In genomic region chr12:51844771-51845256, GRCm38 (mm10) we compare ENCODE assay signal across 7 mouse cellular contexts. TPM values are rescaled to one million over a fixed set of nuclear protein-coding genes. Genes with fewer than 3 reads are reported as not detected.
DNase-seq lines count a peak whose midpoint lies in the region; ATAC-seq lines count a peak whose summit lies in the region.

No protein-coding gene starts in this region.

- H3K4me1 ChIP-seq in intestine, embryonic 15.5 days (replicated peaks) = peaks cover 9% of the 10 kb centered on the region; the same call in 1 of the 2 replicates
- peaks cover 19% of the 10 kb centered on the region for H3K4me1 ChIP-seq in midbrain, embryonic 10.5 days

- peak overlapping the region; percentile 52 for H3K9ac ChIP-seq in intestine, embryonic 15.5 days

- intact Hi-C loops in gastrocnemius, postnatal 36 days (cut with DNase I) = loop anchor here (1.0 kb wide), 1 partner anchor 20 kb away; no protein-coding TSS in a partner anchor
- intact Hi-C loops in left cerebral cortex, postnatal 25 days (cut with DNase I) = loop anchor here (1.0 kb wide), 1 partner anchor 16 kb away; the partner anchor contains the start of gene Hectd1

- no peaks in the 10 kb centered on the region for H3K36me3 ChIP-seq in intestine, embryonic 15.5 days
- no peaks in the 10 kb centered on the region for H3K36me3 ChIP-seq in midbrain, embryonic 10.5 days

- 1% methylated on average over 17 of the region's 17 CpGs for WGBS in intestine, embryonic 15.5 days
- under 1% methylated on average over 17 of the region's 17 CpGs for WGBS in midbrain, embryonic 10.5 days

- peak overlapping the region; percentile 61 for H3K4me2 ChIP-seq in intestine, embryonic 15.5 days (replicated peaks)

- ATAC-seq in intestine, embryonic 15.5 days = peak; percentile 100

- H3K27me3 ChIP-seq in intestine, embryonic 15.5 days (replicated peaks) = no peaks in the 10 kb centered on the region
- peaks cover 9% of the 10 kb centered on the region for H3K27me3 ChIP-seq in midbrain, embryonic 10.5 days (ENCODE audit: low read depth, poor library complexity, severe bottlenecking)

- H3K9me3 ChIP-seq in intestine, embryonic 15.5 days = no peaks in the 10 kb centered on the region
- 0 out of 2 replicates have a peak, but pooled peaks cover 4% of the 10 kb centered on the region for H3K9me3 ChIP-seq in midbrain, embryonic 10.5 days (replicated peaks)

- H3K27ac ChIP-seq in intestine, embryonic 15.5 days = peak overlapping the region; percentile 87
- H3K27ac ChIP-seq in midbrain, embryonic 10.5 days (replicated peaks) = peak overlapping the region; percentile 83

- DNase-seq in adrenal gland, adult 18-20 months (ENCODE audit: low spot score in 2 of 2) = peak; percentile 94
- DNase-seq in embryo, embryonic 11.5 days (ENCODE audit: low read depth, low spot score) = peak; percentile 79
- DNase-seq in gastrocnemius, postnatal 36 days = peak; percentile 93 to 98
- peak; percentile 86 to 92 for DNase-seq in left cerebral cortex, postnatal 25 days (ENCODE audit: low spot score in 2 of 2)
- DNase-seq in midbrain, embryonic 10.5 days (ENCODE audit: low spot score) = peak; percentile 83
- peak; percentile 76 for DNase-seq in right cerebral cortex, postnatal 4 days

- H3K4me3 ChIP-seq in intestine, embryonic 15.5 days (replicated peaks) = peak overlapping the region; percentile 53
- H3K4me3 ChIP-seq in midbrain, embryonic 10.5 days = peak overlapping the region; percentile 69

RNA-seq across cellular contexts. Expression of gene Hectd1, which starts 15.5 kb away (rescaled TPM):
- 10 to 100 TPM; 62.6 to 84.1 TPM for total RNA-seq in adrenal gland, adult 18-20 months (2021)
- 10 to 100 TPM; 80.6 to 97.8 TPM for total RNA-seq in gastrocnemius, postnatal 36 days (2021)
- polyA plus RNA-seq in intestine, embryonic 15.5 days (2015; fragmentation: Nextera tagmentation; extraction: Ambion mirVana) = 31.1 and 32.2 TPM in 2 replicates
- 10 to 100 TPM; 83.3 to 86.5 TPM for total RNA-seq in left cerebral cortex, postnatal 25 days (2021)
- polyA plus RNA-seq in midbrain, embryonic 10.5 days (2016; fragmentation: Nextera tagmentation; extraction: Ambion mirVana) = 29.1 and 30.4 TPM in 2 replicates

Comparison
In these comparisons a context has a peak if more than half of its experiments do, and no peak if none do; other contexts are left out.
1. Peak in every context shown above with its lines: DNase-seq, ATAC-seq, H3K4me3 ChIP-seq and H3K27ac ChIP-seq.